14 mouse cellular contexts compared by ENCODE assay signal in the genomic region with DNA sequence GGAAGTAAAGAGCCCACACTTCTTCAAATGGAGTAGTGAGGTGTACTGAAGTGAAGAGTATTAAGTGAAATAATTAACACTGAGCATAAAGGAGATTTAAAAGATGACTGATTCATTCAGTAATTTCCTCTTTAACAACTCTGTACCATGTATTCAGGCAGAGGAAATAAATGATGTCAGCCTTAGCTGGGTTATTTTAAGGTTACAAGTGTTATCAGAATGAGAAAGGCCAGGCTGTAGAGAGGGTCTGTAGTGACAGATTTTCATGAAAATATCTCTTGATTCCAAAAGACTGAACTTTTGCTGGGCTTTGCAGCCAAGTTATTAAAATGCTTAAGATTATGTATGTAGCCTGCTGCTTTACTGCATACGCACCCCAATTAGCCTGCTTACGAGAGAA.
"Had no signal": no experiment of that assay in that cellular context is flagged by ENCODE, and none has a peak within 500 bp of the region (broad histone marks: within the 10 kb centered on the region; RNA-seq: fewer than 3 reads in every experiment).

No protein-coding gene starts in this region.

- H3K27me3 ChIP-seq: limb, embryonic 15.5 days; liver, embryonic 12.5 days; neural tube, embryonic 15.5 days had no signal

- H3K9me3 ChIP-seq: limb, embryonic 15.5 days; liver, embryonic 12.5 days; midbrain, embryonic 10.5 days; neural tube, embryonic 15.5 days had no signal

- DNase-seq: kidney, postnatal 25 days; layer of hippocampus, adult 9-11 months; lung, embryonic 14.5 days; lung, postnatal 10 days; lung, postnatal 4 days; midbrain, embryonic 14.5 days; right cerebral cortex, adult 18-20 months; right cerebral cortex, postnatal 25 days; thymus, postnatal 4 days had no signal

- H3K4me1 ChIP-seq: limb, embryonic 15.5 days; liver, embryonic 12.5 days; midbrain, embryonic 10.5 days; neural tube, embryonic 15.5 days had no signal

- H3K4me2 ChIP-seq: limb, embryonic 15.5 days; liver, embryonic 12.5 days; lung, embryonic 14.5 days; neural tube, embryonic 15.5 days had no signal

- ATAC-seq: liver, embryonic 12.5 days had no signal

- H3K9ac ChIP-seq: limb, embryonic 15.5 days; liver, embryonic 12.5 days; lung, embryonic 14.5 days; neural tube, embryonic 15.5 days had no signal

- H3K4me3 ChIP-seq: limb, embryonic 15.5 days; liver, embryonic 12.5 days; midbrain, embryonic 10.5 days; myocyte; neural tube, embryonic 15.5 days had no signal

- H3K27ac ChIP-seq: limb, embryonic 15.5 days; liver, embryonic 12.5 days; midbrain, embryonic 10.5 days; neural tube, embryonic 15.5 days had no signal

- H3K36me3 ChIP-seq: limb, embryonic 15.5 days; liver, embryonic 12.5 days; midbrain, embryonic 10.5 days; neural tube, embryonic 15.5 days had no signal
